Mouse (Mus musculus) B cell, adult 62 days (primary cell): ENCODE results near the gene Prrc2a. TPM values are rescaled to one million over a fixed set of nuclear protein-coding genes. Genes with fewer than 3 reads are reported as not detected.

Experiments
- total RNA-seq: library from RNA; stranded (reverse); gene quantifications from 4 replicates; pipeline ENCODE4 v1.2.4, GENCODE M21; 2023

Gene Prrc2a
- total RNA-seq, 1 experiment from 2014 or later, result 344 TPM

Other genes with a start within 250 kb of the Prrc2a start
- 91.5 to 104 TPM (median 98.0 TPM) in 4 replicates for gene Neu1, start 233.6 kb downstream of the Prrc2a start, total RNA-seq
- gene Hspa1b, start 205.7 kb downstream of the Prrc2a start, total RNA-seq, result 143 to 677 TPM (median 225 TPM) in 4 replicates
- gene Gm20481, start 195.0 kb downstream of the Prrc2a start, total RNA-seq, result 1.1 TPM in 1 of 4 replicates, not detected in the others
- 69.3 to 362 TPM (median 119 TPM) in 4 replicates for gene Hspa1a, start 192.7 kb downstream of the Prrc2a start, total RNA-seq
- gene Hspa1l, start 192.2 kb downstream of the Prrc2a start, total RNA-seq, result 0.24 to 0.40 TPM in 2 of 4 replicates, not detected in the others
- 27.8 to 35.0 TPM (median 28.9 TPM) in 4 replicates for gene Lsm2, start 183.0 kb downstream of the Prrc2a start, total RNA-seq
- gene Vars, start 163.9 kb downstream of the Prrc2a start, total RNA-seq, result 237 to 278 TPM (median 258 TPM) in 4 replicates
- gene Vwa7, start 148.3 kb downstream of the Prrc2a start, total RNA-seq, result 0.28 to 0.52 TPM (median 0.30 TPM) in 4 replicates
- gene Sapcd1, start 136.9 kb downstream of the Prrc2a start, total RNA-seq, result 3.0 to 6.4 TPM (median 4.1 TPM) in 4 replicates
- gene Msh5, start 118.2 kb downstream of the Prrc2a start, total RNA-seq, result 8.7 to 15.9 TPM (median 11.2 TPM) in 4 replicates
- 185 to 195 TPM (median 191 TPM) in 4 replicates for gene Clic1, start 114.9 kb downstream of the Prrc2a start, total RNA-seq
- 2.2 to 6.0 TPM (median 4.3 TPM) in 4 replicates for gene Ddah2, start 105.9 kb downstream of the Prrc2a start, total RNA-seq
- not detected in 4 replicates for gene Ly6g6c, start 99.5 kb downstream of the Prrc2a start, total RNA-seq
- gene Mpig6b, start 98.7 kb downstream of the Prrc2a start, total RNA-seq, result not detected in 4 replicates
- gene Ly6g6e, start 88.0 kb downstream of the Prrc2a start, total RNA-seq, result not detected in 4 replicates
- not detected in 4 replicates for gene Ly6g6d, start 86.8 kb downstream of the Prrc2a start, total RNA-seq
- not detected in 4 replicates for gene Ly6g6f, start 79.3 kb downstream of the Prrc2a start, total RNA-seq
- gene Abhd16a, start 75.6 kb downstream of the Prrc2a start, total RNA-seq, result 72.8 to 85.6 TPM (median 76.5 TPM) in 4 replicates
- gene Ly6g5c, start 56.6 kb downstream of the Prrc2a start, total RNA-seq, result not detected in 4 replicates
- gene Ly6g5b, start 49.5 kb downstream of the Prrc2a start, total RNA-seq, result 0.66 to 1.6 TPM (median 1.3 TPM) in 4 replicates
- 19.6 to 24.1 TPM (median 22.1 TPM) in 4 replicates for gene Gpank1, start 43.4 kb downstream of the Prrc2a start, total RNA-seq
- gene Csnk2b, start 42.8 kb downstream of the Prrc2a start, total RNA-seq, result 114 to 130 TPM (median 122 TPM) in 4 replicates
- gene D17H6S53E, start 38.5 kb downstream of the Prrc2a start, total RNA-seq, result 12.0 to 17.1 TPM (median 14.5 TPM) in 4 replicates
- gene Apom, start 32.8 kb downstream of the Prrc2a start, total RNA-seq, result 1.2 to 1.6 TPM in 2 of 4 replicates, not detected in the others
- 465 to 496 TPM (median 476 TPM) in 4 replicates for gene Bag6, start 29.7 kb downstream of the Prrc2a start, total RNA-seq
- 2.7 to 6.9 TPM (median 4.0 TPM) in 4 replicates for gene Aif1, start 11.2 kb upstream of the Prrc2a start, total RNA-seq
- gene Lst1, start 23.5 kb upstream of the Prrc2a start, total RNA-seq, result 33.5 to 53.9 TPM (median 46.9 TPM) in 4 replicates
- gene Ltb, start 29.5 kb upstream of the Prrc2a start, total RNA-seq, result 591 to 612 TPM (median 606 TPM) in 4 replicates
- gene Tnf, start 37.1 kb upstream of the Prrc2a start, total RNA-seq, result 9.1 to 13.6 TPM (median 11.4 TPM) in 4 replicates
- gene Lta, start 40.5 kb upstream of the Prrc2a start, total RNA-seq, result 39.2 to 45.1 TPM (median 41.7 TPM) in 4 replicates
- not detected in 4 replicates for gene Gm16181, start 55.9 kb upstream of the Prrc2a start, total RNA-seq
- gene Atp6v1g2, start 68.8 kb upstream of the Prrc2a start, total RNA-seq, result 1.7 to 4.6 TPM (median 2.7 TPM) in 4 replicates
- gene Nfkbil1, start 70.9 kb upstream of the Prrc2a start, total RNA-seq, result 11.2 to 14.6 TPM (median 13.4 TPM) in 4 replicates
- gene Ddx39b, start 76.8 kb upstream of the Prrc2a start, total RNA-seq, result 399 to 443 TPM (median 429 TPM) in 4 replicates
- 1,754 to 1,882 TPM (median 1,817 TPM) in 4 replicates for gene H2-D1, start 97.8 kb upstream of the Prrc2a start, total RNA-seq
- gene H2-Q1, start 155.5 kb upstream of the Prrc2a start, total RNA-seq, result 10.1 to 16.4 TPM (median 11.8 TPM) in 4 replicates
- gene H2-Q2, start 177.3 kb upstream of the Prrc2a start, total RNA-seq, result 6.5 to 10.8 TPM (median 9.4 TPM) in 4 replicates
- gene H2-Q4, start 214.7 kb upstream of the Prrc2a start, total RNA-seq, result 317 to 360 TPM (median 339 TPM) in 4 replicates